Mouse (Mus musculus) liver, adult (tissue): ENCODE results near the gene Srgn.

ENCODE experiments used
- GATA4 ChIP-seq: IDR thresholded peaks from 2 replicates; pipeline ENCODE4 v1.6.1; 2014; ENCODE audit warnings: mild to moderate bottlenecking, low read length; ENCODE audit not compliant: insufficient replicate concordance

The Srgn gene

DNA sequence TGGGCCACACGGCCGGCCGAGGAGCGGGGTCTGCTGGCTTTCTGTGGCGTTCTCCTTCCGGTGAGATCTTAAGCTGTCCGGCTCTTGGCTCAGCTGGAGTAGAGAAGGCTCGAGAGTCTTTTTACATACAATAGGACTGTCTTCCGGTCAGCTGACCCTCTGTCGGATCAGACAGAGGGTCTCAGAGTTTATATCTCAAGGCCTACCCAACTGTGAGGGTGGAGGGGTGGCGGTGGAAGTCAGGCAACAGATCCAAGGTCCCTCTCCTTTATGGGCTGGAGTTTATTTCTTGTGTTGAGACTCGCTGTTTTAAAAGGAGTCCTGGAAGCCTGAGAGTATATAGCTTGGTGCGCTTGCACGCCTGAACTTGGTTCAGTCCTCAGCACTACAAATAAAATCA is at the start of gene Srgn:
TSS of gene Srgn (minus strand) at position 101 of the 400 bp plus-strand sequence.
- TF ChIP-seq GATA4, result no peak

DNA sequence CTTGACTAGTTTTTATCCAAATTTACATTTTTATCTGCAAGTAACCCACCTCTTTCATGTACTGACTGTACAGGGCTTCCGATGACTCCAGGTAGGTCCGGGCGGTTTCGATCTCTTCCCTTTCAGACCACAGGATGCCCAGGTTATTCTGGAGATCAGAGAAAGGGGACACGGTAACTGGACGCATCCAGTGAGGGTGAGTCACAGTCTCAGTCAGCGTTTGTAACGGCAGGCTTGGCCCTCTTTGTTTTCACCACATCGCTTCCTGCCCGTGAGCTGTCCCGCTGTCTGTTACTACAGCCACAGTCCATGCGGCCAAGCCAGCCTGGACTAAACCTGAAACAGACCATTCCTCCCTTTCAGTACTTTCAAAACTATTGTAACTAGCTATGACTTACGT is 47.8 kb upstream of the Srgn start:
- no peak for TF ChIP-seq GATA4

DNA sequence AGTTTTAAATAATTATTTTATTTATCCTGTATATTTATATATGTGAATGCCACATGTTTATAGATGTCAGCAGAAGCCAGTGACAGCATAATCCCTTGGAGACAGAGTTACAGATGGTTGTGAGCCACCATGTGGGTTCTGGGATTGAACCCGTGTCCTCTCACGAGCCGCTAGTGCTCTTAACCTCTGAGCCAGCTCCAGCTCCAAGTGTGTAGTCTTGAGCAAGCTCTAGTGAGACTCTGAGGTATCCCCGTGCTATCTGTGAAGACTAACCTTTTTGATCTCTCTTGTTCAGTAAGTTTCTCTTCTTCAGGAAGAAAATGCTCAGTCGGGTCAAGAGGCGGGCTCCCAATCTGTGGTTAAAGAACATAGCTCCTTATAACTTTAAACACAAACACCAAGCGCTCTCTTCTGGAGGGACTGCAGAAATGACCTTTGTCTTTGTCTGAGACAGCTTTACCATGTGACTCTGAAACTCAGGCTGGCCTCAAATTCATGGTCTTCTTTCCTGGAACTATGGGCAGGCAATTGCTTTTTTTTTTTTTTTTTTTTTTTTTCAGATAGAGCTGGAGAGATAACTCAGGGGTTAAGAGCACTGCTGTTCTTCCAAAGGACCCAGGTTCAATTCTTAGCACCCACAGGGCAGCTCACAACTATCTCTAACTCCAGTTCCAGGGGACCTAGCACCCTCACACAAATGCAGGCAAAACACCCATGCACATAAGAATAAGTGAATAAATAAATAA is 43.0 kb upstream of the Srgn start:
- TF ChIP-seq GATA4, result no peak

DNA sequence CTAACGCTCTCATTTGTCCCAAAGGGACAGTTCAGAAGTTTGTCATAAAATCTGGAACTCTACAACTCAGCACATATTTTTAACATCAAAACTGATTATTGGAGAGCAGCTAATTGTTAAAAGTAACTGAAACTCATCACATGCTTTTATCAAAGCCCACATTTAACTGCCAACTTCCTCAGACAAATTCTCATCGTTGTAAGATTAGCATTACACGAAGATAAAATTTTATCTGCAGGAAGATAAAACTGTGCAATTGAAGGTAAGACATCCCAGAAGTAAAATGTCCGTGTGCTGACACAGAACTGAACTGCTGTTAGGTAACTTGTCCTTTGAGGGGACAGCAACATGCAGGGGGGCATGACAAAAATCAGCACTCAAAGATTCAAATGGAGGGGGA is 41.6 kb upstream of the Srgn start:
- no peak for TF ChIP-seq GATA4

DNA sequence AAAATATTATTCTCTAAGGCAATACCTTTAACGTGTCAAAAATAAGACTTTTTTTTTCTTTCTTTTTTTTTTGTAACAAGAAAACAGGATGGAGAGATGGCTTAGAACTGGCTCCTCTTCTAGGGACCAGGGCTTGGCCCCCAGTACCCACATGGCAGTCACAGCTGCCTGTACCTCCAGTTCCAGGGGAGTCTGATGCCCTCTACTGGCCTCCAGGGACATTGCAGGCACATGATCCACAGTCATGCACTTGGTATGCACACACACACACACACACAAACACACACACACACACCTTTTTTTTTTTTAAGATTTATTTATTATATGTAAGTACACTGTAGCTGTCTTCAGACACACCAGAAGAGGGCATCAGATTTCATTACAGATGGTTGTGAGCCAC is 30.5 kb upstream of the Srgn start:
- no peak for TF ChIP-seq GATA4

DNA sequence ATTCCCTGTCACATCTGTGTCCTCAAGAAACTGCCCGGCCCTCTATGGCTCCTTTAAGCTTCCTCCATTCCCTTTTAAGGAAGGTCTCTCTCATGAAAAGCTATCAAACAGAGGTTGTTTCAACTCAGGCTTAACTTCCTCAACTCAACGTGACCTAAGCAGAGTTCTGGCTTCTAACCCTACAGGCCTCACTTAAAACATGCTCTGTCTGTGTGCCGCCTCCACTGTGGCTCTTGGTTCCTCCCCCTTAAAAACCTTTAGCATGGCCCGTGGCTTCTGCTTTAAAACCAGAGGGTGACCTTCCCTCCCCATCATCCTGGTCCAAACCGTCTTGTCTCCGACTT is 29.3 kb upstream of the Srgn start:
- no peak for TF ChIP-seq GATA4

DNA sequence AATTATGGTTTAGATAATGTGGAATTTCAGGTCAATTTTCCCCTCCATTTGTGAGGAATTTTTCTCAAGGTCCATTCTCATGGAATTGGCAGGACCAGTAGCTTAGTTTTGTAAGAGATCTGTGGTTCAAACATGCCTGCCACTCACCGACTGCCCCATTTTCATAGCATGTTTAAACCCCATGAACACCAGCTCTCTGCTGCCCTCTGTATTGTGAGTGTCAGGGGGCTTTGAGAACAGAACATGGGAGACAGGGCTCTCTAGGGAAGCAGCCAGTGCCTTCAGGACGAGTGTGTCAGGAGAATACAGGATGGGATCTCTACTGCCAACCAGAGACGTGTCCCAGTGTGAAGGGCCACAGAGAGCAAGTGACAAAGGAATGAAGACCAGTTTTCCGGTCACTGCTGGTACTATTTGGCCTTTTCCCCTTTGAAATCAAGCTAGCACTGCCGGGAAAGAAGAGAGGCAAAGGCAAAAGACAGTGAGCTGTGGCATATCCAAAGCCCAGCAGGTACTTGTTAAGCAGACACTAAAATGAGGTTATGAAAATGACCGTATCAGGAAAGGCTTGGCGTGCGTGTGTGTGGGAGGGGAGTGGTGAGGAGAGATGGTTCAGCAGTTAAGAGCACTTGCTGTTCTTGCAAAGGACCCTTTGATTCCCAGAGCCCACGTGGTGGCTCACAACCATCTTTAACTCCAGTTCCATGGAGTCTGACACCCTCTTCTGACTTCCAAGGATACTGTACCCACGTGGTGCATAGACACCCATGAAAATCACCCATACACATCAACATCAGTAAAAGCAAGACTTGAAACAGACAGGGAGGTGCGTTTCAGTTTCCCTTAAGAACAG is 28.7 kb upstream of the Srgn start:
- no peak for TF ChIP-seq GATA4

DNA sequence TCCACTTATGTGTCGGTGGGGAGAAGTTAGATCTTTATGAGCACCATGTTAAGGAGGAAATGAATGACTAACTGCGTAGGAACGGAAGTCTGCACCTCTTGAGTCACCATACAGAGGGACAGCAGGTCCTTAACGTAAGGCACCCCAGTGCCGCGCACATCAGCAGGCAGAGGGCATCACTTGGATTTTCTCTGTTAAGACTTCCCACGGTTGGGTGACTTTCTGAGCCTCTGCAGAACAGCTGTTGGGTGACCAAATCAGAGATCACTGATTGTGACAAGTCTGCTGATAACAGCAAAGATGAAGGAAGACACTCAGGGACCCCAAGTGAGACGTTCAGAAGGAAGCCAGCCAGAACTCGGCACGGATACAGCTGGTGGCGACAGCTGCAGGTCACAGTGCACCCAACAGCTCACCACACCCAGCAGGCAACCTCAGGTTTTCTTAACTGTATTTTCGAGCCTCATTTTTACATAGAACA is 26.4 kb upstream of the Srgn start:
- TF ChIP-seq GATA4, result no peak

DNA sequence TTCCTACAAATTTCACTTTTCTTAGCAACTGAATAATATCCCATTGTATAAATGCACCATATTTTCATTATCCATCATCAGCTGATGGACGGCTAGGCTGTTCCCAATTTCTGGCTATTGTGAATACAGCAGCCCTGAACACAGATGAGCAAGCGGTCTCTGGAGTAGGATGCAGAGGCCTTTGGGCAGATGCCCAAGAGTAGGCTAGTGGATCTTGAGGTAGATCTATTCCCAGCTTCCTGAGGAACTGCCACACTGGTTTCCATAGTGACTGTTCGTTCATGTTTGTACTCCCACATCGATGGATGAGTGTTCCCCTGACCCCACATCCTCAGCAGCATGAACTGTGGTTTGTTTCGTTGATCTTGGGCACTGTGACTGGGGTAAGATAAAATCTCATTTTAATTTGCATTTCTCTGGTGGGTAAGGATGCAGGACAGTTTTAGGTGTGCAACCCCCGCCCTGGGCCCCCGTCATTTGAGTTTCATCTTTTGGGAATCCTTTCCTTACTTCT is 23.6 kb upstream of the Srgn start:
- no peak for TF ChIP-seq GATA4

DNA sequence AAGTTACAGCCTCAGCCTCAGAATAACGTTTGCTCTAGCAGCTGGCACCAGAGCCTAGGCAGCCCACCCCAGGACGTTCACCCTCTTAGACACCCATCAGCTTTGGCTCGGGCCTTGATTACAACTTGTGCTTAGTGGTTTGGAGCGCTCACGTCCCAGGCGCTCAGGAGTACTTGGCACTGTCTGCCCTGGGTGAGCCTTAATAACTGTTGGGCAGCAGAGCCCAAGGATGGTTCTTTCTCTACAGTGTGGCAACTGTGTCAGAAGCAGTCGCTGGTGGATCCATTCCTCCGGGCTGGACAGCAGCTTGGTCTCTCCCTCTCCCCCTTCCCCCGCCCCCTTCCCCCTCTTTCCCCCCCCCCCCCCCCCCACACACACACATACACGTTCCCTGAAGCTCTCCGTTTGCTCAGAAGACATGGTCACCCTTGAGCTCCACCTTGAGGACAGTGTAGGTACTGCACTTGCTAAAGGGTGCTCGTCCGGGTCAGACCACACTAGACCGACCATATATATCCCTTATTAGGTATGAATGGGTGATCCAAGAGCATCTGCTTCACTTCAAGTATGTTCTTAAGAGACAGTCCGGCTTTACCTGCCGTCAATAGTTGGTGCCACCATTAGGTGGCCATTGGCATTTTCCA is 22.4 kb upstream of the Srgn start:
- no peak for TF ChIP-seq GATA4

DNA sequence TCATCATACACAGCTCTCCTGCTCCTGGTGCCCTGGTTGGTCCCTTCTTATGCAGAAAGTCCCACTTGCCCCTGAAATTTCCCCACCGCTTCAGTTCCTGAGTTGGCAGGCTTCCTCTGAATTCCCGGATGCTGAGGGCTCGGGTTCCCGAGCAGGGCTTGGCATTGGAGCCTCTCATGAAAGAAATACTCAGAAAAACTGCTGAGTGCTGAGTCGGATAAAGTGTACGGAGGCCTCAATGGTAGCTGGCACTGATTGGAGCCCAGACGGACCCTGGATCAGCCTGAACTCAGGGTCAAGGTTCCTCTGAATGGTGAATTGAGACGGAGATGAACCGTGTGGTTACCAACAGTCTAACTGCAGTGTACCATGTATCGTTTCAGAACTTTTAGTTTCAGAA is 19.2 kb upstream of the Srgn start:
- no peak for TF ChIP-seq GATA4

DNA sequence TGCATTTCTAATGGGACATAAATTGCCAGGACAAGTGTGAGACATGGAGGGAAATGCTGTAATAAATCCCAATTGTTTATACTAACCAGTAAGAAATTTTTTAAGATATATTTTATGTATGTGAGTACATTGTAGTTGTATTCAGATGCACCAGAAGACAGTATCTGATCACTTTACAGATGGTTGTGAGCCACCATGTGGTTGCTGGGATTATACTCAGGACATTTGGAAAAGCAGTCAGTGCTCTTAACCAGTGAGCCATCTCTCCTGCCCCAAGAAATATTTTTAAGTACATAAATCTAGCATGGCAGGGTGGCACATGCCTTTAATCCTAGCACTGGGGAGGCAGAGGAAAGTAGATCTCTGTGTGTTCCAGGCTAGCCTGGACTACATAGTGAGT is 18.5 kb upstream of the Srgn start:
- no peak for TF ChIP-seq GATA4

DNA sequence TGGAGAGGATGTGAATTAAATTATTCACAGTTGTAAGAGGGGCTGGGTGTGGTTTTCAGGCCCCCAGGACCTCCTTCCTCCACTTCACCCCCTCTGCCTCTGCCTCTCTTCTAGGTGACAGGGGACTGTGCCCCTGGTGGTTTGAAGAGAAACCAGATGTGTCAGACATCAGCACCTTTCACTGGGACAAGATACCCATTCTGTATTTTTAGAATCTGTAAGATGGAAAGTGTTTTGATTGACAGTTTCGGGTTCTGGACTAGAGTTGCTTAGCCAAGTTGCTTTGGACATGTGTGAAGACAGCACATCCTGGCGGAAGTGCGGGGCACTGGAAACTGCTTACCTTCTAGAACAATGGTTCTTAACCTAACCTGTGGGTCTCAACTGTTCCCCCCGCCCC is 17.1 kb upstream of the Srgn start:
- TF ChIP-seq GATA4, result no peak

DNA sequence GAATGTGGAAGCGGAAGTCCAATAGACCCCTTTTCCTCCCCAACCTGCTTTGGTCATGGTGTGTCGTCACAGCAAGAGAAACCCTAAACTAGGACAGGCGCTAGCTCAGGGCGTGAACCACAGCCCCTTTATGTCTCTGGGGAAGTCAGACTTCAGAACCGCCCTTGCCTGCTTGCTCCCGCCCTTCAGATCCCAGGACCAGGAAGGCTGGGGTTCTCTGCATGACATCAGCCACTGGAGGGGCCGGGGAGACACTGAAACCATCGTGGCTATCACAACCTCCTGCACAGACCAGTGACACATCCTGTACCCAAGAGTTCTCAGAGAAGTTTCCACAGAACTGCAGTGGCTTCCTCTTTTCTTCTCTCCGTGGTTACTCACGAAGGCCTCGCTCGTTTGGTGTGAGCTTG is 16.2 kb upstream of the Srgn start:
- no peak for TF ChIP-seq GATA4

DNA sequence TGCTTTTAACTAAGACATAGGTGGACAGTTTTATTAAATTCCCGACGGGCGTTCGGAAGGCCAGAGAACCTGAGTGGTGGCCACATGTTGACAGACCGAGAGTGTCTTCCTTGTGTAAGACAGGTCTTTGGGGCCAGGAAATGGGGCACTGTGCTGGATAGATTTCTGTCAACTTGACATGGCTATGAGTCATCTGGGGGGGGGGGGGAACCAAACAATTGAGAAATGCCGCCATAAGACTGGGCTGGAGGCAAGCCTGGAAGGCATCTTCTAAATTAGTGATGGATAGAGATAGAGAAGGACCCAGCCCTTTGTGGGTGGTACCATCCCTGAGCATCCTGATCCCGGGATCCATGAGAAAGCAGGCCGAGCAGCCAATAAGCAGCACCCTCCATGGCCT is 15.7 kb upstream of the Srgn start:
- no peak for TF ChIP-seq GATA4

DNA sequence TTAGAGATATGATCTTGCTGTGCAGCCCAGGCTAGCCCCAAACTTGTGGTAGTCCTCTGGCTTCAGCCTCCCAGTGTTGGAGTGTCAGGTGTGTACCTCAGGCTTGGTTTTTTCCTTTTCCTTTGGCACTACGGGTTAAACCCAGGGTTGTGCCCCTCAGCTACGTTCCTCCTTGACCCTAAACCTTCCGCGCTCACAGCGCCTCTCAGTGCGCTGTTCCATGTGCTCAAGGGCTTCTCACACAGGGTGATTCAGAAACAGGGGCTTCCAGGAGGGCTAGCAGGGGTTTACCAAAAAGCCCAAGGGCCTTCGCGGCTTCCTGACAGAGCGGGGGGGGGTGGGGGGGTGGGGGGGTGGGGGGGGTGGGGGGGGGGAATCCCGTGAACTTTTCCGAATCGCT is 15.3 kb upstream of the Srgn start:
- TF ChIP-seq GATA4, result no peak
